16 mouse cellular contexts compared by ENCODE assay signal in genomic region chr12:89794741-89795140, GRCm38 (mm10).
"Had no signal": no experiment of that assay in that cellular context is flagged by ENCODE, and none has a peak within 500 bp of the region (broad histone marks: within the 10 kb centered on the region; RNA-seq: fewer than 3 reads in every experiment).

No protein-coding gene starts in this region.

- H3K27ac ChIP-seq: intestine, embryonic 15.5 days; kidney, embryonic 15.5 days; liver, embryonic 13.5 days; stomach, postnatal 0 days had no signal

- H3K4me3 ChIP-seq: intestine, embryonic 15.5 days; kidney, embryonic 15.5 days; liver, embryonic 13.5 days had no signal

- DNase-seq: kidney, adult 11 months; kidney, adult 8-10 months; kidney, postnatal 10 days; kidney, postnatal 36 days; layer of hippocampus, postnatal 36 days; liver, embryonic 13.5 days; lung, adult 2 months; lung, postnatal 14 days; lung, postnatal 4 days; midbrain, embryonic 14.5 days; thymus, adult 2 months; thymus, postnatal 14 days; thymus, postnatal 4 days had no signal
